Mouse (Mus musculus) v-Abl transformed pro-B cells (cell line): ENCODE measurements around the gene Zdhhc9.

ENCODE experiments used
- in situ Hi-C, 2 experiments: fragments of 400-800 bp; cut with MboI; formaldehyde crosslinking; loops; one replicate each; pipeline ENCODE4 v1.15.1; 2025; ENCODE audit not compliant: unreplicated experiment in 2 of 2

Gene Zdhhc9

GRCm38 (mm10) chrX:48191261-48191660, 17.4 kb downstream of the Zdhhc9 start:
- in situ Hi-C loops: no loop called here

- in situ Hi-C loops: no loop called here
These were observed 24.0 kb downstream of the Zdhhc9 start for GRCm38 (mm10) chrX:48184703-48185102.

GRCm38 (mm10) chrX:48181844-48182243, 26.8 kb downstream of the Zdhhc9 start:
- in situ Hi-C loops: no loop called here

- in situ Hi-C loops: no loop called here
These were observed 38.3 kb downstream of the Zdhhc9 start for GRCm38 (mm10) chrX:48170368-48170767.

- in situ Hi-C loops: no loop called here
These were observed 38.8 kb downstream of the Zdhhc9 start for GRCm38 (mm10) chrX:48169892-48170291.

- in situ Hi-C loops: no loop called here
These were observed 50.3 kb downstream of the Zdhhc9 start for GRCm38 (mm10) chrX:48158229-48158919.

GRCm38 (mm10) chrX:48157396-48157795, 51.3 kb downstream of the Zdhhc9 start:
- in situ Hi-C loops: no loop called here

GRCm38 (mm10) chrX:48155489-48155888, 53.2 kb downstream of the Zdhhc9 start:
- in situ Hi-C loops: no loop called here

- in situ Hi-C loops: no loop called here
These were observed 54.7 kb downstream of the Zdhhc9 start for GRCm38 (mm10) chrX:48153949-48154348.

GRCm38 (mm10) chrX:48153414-48153813, 55.3 kb downstream of the Zdhhc9 start:
- in situ Hi-C loops: no loop called here

- in situ Hi-C loops: no loop called here
These were observed 56.6 kb downstream of the Zdhhc9 start for GRCm38 (mm10) chrX:48152106-48152505.

GRCm38 (mm10) chrX:48147741-48148186, 60.9 kb downstream of the Zdhhc9 start:
- in situ Hi-C loops: loop anchor here in 1 of 2 experiments (10.0 to 25.0 kb wide), 2 partner anchors 57 to 740 kb away; partner anchors contain the start of genes Gm595 and Zdhhc9

GRCm38 (mm10) chrX:48147226-48147625, 61.5 kb downstream of the Zdhhc9 start:
- in situ Hi-C loops: loop anchor here in 1 of 2 experiments (10.0 to 25.0 kb wide), 2 partner anchors 58 to 740 kb away; partner anchors contain the start of genes Gm595 and Zdhhc9

GRCm38 (mm10) chrX:48146262-48146661, 62.4 kb downstream of the Zdhhc9 start, which contains the start of gene Sash3:
Gene Sash3, plus strand, starts transcription at chrX:48146436.
- in situ Hi-C loops: loop anchor here in 1 of 2 experiments (10.0 to 25.0 kb wide), 2 partner anchors 59 to 741 kb away; partner anchors contain the start of genes Gm595 and Zdhhc9

- in situ Hi-C loops: loop anchor here in 1 of 2 experiments (5.0 to 25.0 kb wide), 3 partner anchors 61 to 744 kb away; partner anchors contain the start of genes Gm595 and Zdhhc9
These were observed 65.0 kb downstream of the Zdhhc9 start for GRCm38 (mm10) chrX:48143415-48144335.

GRCm38 (mm10) chrX:48141481-48141880, 67.2 kb downstream of the Zdhhc9 start:
- in situ Hi-C loops: loop anchor here in 1 of 2 experiments (5.0 to 25.0 kb wide), 3 partner anchors 63 to 746 kb away; partner anchors contain the start of genes Gm595 and Zdhhc9

- in situ Hi-C loops: loop anchor here in 1 of 2 experiments (5.0 to 25.0 kb wide), 3 partner anchors 64 to 747 kb away; partner anchors contain the start of genes Gm595 and Zdhhc9
These were observed 68.3 kb downstream of the Zdhhc9 start for GRCm38 (mm10) chrX:48140286-48140877.

GRCm38 (mm10) chrX:48139368-48140285, 69.1 kb downstream of the Zdhhc9 start:
- in situ Hi-C loops: loop anchor here in 1 of 2 experiments (5.0 to 25.0 kb wide), 3 partner anchors 65 to 748 kb away; partner anchors contain the start of genes Gm595 and Zdhhc9
